Mouse (Mus musculus) thymus, postnatal 14 days (tissue): ENCODE measurements around the gene Cars2.
"Not testable (repeated sequence)": the region's sequence is repeated elsewhere in the genome, so short reads cannot be mapped to it uniquely, and the experiment has no call there.

ENCODE experiments used
- DNase-seq: peaks from one replicate; pipeline ENCODE4 v3.0.0; 2021

Gene Cars2

GRCm38 (mm10) chr8:11550281-11550948 lies at the start of gene Cars2:
Gene Cars2 (minus strand): TSS chr8:11550783.
- DNase-seq = peak; percentile 96

- no peak for DNase-seq
Observed at GRCm38 (mm10) chr8:11593222-11593884, 42.8 kb upstream of the Cars2 start.

- DNase-seq = peak; percentile 28
Observed at GRCm38 (mm10) chr8:11592296-11592695, 41.7 kb upstream of the Cars2 start.

GRCm38 (mm10) chr8:11591837-11592236 lies 41.3 kb upstream of the Cars2 start:
- DNase-seq = no peak

GRCm38 (mm10) chr8:11586374-11586745 lies 35.8 kb upstream of the Cars2 start:
- no peak for DNase-seq

GRCm38 (mm10) chr8:11585513-11586373 lies 35.2 kb upstream of the Cars2 start:
- no peak for DNase-seq

- no peak for DNase-seq
Observed at GRCm38 (mm10) chr8:11575604-11576384, 25.2 kb upstream of the Cars2 start.

- DNase-seq = peak; percentile 50
Observed at GRCm38 (mm10) chr8:11574911-11575603, 24.5 kb upstream of the Cars2 start.

GRCm38 (mm10) chr8:11572428-11572827 lies 21.8 kb upstream of the Cars2 start:
- DNase-seq = no peak

- DNase-seq = no peak
Observed at GRCm38 (mm10) chr8:11571950-11572349, 21.4 kb upstream of the Cars2 start.

- DNase-seq = no peak
Observed at GRCm38 (mm10) chr8:11570742-11571141, 20.2 kb upstream of the Cars2 start.

- no peak for DNase-seq
Observed at GRCm38 (mm10) chr8:11569260-11570097, 18.9 kb upstream of the Cars2 start.

GRCm38 (mm10) chr8:11568193-11568592 lies 17.6 kb upstream of the Cars2 start:
- not testable (repeated sequence) for DNase-seq

GRCm38 (mm10) chr8:11564721-11565120 lies 14.1 kb upstream of the Cars2 start:
- no peak for DNase-seq

GRCm38 (mm10) chr8:11564236-11564635 lies 13.7 kb upstream of the Cars2 start:
- no peak for DNase-seq

GRCm38 (mm10) chr8:11560220-11560619 lies 9.6 kb upstream of the Cars2 start:
- DNase-seq = no peak

- DNase-seq = no peak
Observed at GRCm38 (mm10) chr8:11559511-11559910, 8.9 kb upstream of the Cars2 start.

GRCm38 (mm10) chr8:11557768-11558629 lies 7.4 kb upstream of the Cars2 start:
- DNase-seq = peak; percentile 97

GRCm38 (mm10) chr8:11557424-11557767 lies 6.8 kb upstream of the Cars2 start:
- no peak for DNase-seq

- DNase-seq = peak; percentile 69
Observed at GRCm38 (mm10) chr8:11556691-11557423, 6.3 kb upstream of the Cars2 start.
